Mouse (Mus musculus): ENCODE measurements around the gene Gm3183.
"Not testable (repeated sequence)": the region's sequence is repeated elsewhere in the genome, so short reads cannot be mapped to it uniquely, and the experiment has no call there.

Gm3183 gene

DNA sequence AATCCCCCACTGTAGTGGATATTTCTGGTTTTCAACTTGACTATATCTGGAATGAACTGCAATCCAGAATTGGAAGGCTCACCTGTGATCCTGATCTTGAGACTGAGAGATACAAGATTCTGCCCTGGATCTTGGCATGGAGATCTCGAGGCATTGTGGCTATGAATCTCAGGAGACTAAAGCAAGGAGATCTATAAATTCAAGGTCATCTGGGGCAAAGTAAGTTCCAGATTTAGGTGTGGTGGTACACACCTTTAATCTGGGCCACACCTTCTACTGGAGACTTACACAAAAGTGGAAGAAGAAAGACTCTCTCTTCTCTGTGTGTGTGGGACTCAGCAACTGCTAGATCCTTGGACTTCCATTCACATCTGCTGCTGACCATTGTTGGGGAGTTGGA is at the start of gene Gm3183:
TSS of gene Gm3183 (plus strand) at position 301 of the 400 bp plus-strand sequence.
- not testable (repeated sequence) for DNase-seq

Data from layer of hippocampus, adult 9-11 months (tissue).